Mouse (Mus musculus) hindbrain, embryonic 11.5 days (tissue): ENCODE results near the gene 4930550C14Rik. TPM values are rescaled to one million over a fixed set of nuclear protein-coding genes. Genes with fewer than 3 reads are reported as not detected.

Experiments used
- ATAC-seq: fragments of 200-750 bp; cut with Nextera tagmentation; 2 replicates; pipeline ENCODE4 v1.8.0; 2017; ENCODE audit warnings: mild to moderate bottlenecking, moderate TSS enrichment, moderate library complexity; ENCODE audit not compliant: low FRiP score
- DNase-seq: peaks from one replicate; pipeline ENCODE4 v3.0.0-alpha.2; 2015; ENCODE audit warnings: low spot score
- H3K27ac ChIP-seq: fragments of 300-500 bp; sonication (generic); 2 replicates; pipeline ENCODE4 v1.5.1; 2014; ENCODE audit warnings: mild to moderate bottlenecking, low read depth, low read length
- H3K27me3 ChIP-seq: fragments of 300-500 bp; sonication (generic); 2 replicates; pipeline ENCODE4 v1.6.1; 2014; ENCODE audit warnings: mild to moderate bottlenecking, low read length, moderate library complexity, mixed read lengths; ENCODE audit not compliant: control insufficient read depth, insufficient read depth
- H3K36me3 ChIP-seq: fragments of 300-500 bp; sonication (generic); 2 replicates; pipeline ENCODE4 v1.6.1; 2014; ENCODE audit warnings: mild to moderate bottlenecking, low read length, moderate library complexity, mixed read lengths; ENCODE audit not compliant: control insufficient read depth, insufficient read depth
- H3K4me1 ChIP-seq: fragments of 300-500 bp; sonication (generic); replicated peaks from 2 replicates; pipeline ENCODE4 v1.6.1; 2014; ENCODE audit warnings: low read length, mixed read lengths; ENCODE audit not compliant: control insufficient read depth, insufficient read depth
- H3K4me2 ChIP-seq: fragments of 300-500 bp; sonication (generic); replicated peaks from 2 replicates; pipeline ENCODE4 v1.6.1; 2014; ENCODE audit warnings: mild to moderate bottlenecking, low read depth, low read length
- H3K4me3 ChIP-seq: fragments of 300-500 bp; sonication (generic); 2 replicates; pipeline ENCODE4 v1.5.1; 2014; ENCODE audit warnings: low read depth, low read length
- H3K9ac ChIP-seq: fragments of 300-500 bp; sonication (generic); 2 replicates; pipeline ENCODE4 v1.6.1; 2014; ENCODE audit warnings: low read depth, low read length
- H3K9me3 ChIP-seq: fragments of 300-500 bp; sonication (generic); 2 replicates; pipeline ENCODE4 v1.6.1; 2016; ENCODE audit warnings: low read length; ENCODE audit not compliant: control insufficient read depth
- WGBS: fragments of 180-500 bp; shearing (Covaris S2); extraction: QIAGEN DNeasy Blood & Tissue Kit; methylation state at CpG from one replicate; pipeline ENCODE4 v1.1.7; 2014; 5-methylcytosine and 5-hydroxymethylcytosine counted together
- polyA plus RNA-seq: library from polyadenylated mRNA; unstranded; fragments of >200 nt; fragmentation: Nextera tagmentation; extraction: Ambion mirVana; gene quantifications from 2 replicates; pipeline ENCODE4 v1.2.1, GENCODE M21; 2014

Gene 4930550C14Rik
- 0.39 and 0.46 TPM in 2 replicates for polyA plus RNA-seq

DNA sequence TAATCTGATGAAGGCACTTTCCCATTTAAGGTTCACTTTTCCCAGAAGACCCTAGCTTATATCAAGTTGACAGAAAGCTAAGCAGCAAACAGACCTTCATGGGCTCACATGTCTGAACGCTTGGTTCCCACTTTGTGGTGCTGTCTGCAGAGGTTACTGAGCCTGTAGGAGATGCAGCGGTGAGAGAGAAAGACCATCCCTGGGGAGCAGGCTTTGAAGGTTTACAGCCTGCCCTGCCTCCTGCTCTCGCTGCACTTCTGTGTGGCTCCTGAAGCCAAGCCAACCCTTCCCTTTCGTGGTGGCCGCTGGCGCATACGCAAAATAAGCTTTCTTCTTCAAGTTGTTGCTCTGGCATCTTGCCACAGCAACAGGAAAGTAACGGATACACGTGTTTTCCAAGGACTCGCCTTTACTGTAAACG lies at the start of gene 4930550C14Rik:
Gene 4930550C14Rik (plus strand): TSS at position 35 of the 421 bp plus-strand sequence.
- Histone ChIP-seq H3K9me3 (no peaks in the 10 kb centered on the region), H3K27me3 (no peaks in the 10 kb centered on the region), H3K36me3 (no peaks in the 10 kb centered on the region), H3K27ac (no peak within 1 kb of the TSS), H3K4me3 (no peak within 1 kb of the TSS), H3K4me2 (no peak within 1 kb of the TSS; the same call in 1 of the 2 replicates), H3K9ac (no peak within 1 kb of the TSS), H3K4me1 (no peaks in the 10 kb centered on the region)
- ATAC-seq (no peak), DNase-seq (no peak)
- 29% methylated on average over 11 of the region's 11 CpGs for WGBS

DNA sequence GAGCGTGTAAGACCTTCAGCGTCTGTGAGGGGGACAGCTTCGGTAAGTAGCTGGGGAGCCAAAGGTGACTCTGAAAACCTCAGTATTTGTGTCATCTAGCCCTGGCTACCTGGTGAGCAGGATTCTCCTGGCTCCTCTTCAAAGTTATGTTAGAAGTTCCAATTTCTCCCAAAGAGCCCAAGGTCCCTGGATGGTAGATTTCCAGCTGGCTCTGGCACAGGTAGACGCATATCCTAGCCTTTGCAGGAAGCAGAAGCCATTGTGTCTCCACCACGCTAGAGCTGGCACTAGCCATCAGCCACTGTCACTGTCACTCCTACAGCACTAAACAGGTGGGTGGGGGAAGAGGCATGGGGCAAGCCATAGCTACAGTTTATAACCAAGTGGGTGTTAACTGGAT lies 49.0 kb upstream of the 4930550C14Rik start:
- no peak for ATAC-seq
- Histone ChIP-seq H3K4me2 (no peak overlapping the region), H3K36me3 (no peaks in the 10 kb centered on the region), H3K4me1 (no peaks in the 10 kb centered on the region), H3K9me3 (no peaks in the 10 kb centered on the region), H3K27me3 (no peaks in the 10 kb centered on the region), H3K4me3 (no peak overlapping the region), H3K27ac (no peak overlapping the region), H3K9ac (no peak overlapping the region)
- no peak for DNase-seq
- WGBS, result 89% methylated on average over 5 of the region's 5 CpGs

DNA sequence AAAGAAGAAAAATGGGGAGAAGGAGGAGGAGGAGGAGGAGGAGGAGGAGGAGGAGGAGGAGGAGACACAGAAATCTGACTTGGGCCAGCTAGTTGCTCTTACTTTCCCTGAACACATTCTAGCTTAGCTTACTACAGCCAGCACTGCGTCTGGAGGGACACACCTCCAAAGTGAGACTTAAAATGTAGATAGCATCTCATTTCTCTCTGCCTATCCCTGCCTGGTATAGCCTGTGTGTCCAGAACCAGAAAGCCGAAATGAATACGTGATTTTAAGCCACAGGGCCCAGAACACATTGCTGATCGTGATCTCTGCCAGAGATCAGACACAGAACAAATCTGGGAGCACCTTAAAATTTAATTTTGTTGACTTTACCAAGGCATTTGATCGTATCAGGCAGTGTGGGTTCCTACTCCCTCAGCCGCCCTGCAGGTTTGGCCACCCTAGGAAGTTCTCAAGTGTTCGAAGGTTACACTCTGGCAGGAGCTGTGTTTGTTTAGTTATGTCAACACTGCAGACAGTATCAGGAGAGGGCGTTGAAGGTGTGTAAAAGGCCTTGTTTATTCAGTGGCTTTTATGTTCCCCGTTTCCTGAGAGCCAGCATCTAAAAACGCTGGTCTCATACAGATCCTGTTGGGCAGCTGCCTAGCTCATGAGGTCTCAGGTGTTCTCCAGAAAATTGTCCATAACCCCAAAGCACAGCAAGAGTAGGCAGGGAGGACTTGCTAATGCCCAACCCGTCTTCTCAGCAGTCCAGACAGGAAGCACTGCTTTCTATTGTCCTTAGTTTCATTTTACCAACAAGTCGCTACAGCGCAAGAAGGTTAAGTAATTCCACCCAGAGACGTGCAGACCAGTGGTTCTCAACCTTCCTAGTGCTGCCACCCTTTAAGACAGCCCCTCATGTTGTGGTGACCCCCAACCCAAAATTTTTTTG lies 45.6 kb upstream of the 4930550C14Rik start:
- Histone ChIP-seq H3K4me2 (no peak overlapping the region), H3K27ac (no peak overlapping the region), H3K4me1 (no peaks in the 10 kb centered on the region), H3K36me3 (no peaks in the 10 kb centered on the region), H3K4me3 (no peak overlapping the region), H3K9me3 (no peaks in the 10 kb centered on the region), H3K9ac (no peak overlapping the region), H3K27me3 (no peaks in the 10 kb centered on the region)
- ATAC-seq (no peak), DNase-seq (no peak)
- 63% methylated on average over 14 of the region's 14 CpGs for WGBS

GRCm38 (mm10) chr9:53371339-53371738 lies 30.8 kb upstream of the 4930550C14Rik start:
- WGBS, result 67% methylated on average over 3 of the region's 3 CpGs
- no peak for ATAC-seq
- no peak overlapping the region for H3K4me2 ChIP-seq
- no peaks in the 10 kb centered on the region for H3K36me3 ChIP-seq
- H3K4me1 ChIP-seq, result no peaks in the 10 kb centered on the region
- DNase-seq, result no peak
- H3K27me3 ChIP-seq, result no peaks in the 10 kb centered on the region
- no peak overlapping the region for H3K9ac ChIP-seq
- no peak overlapping the region for H3K27ac ChIP-seq
- no peaks in the 10 kb centered on the region for H3K9me3 ChIP-seq
- no peak overlapping the region for H3K4me3 ChIP-seq

GRCm38 (mm10) chr9:53375907-53376306 lies 26.2 kb upstream of the 4930550C14Rik start:
- H3K27ac ChIP-seq, result no peak overlapping the region
- H3K9ac ChIP-seq, result no peak overlapping the region
- DNase-seq, result no peak
- 83% methylated on average over 4 of the region's 4 CpGs for WGBS
- H3K4me3 ChIP-seq, result no peak overlapping the region
- no peaks in the 10 kb centered on the region for H3K4me1 ChIP-seq
- H3K4me2 ChIP-seq, result no peak overlapping the region
- H3K27me3 ChIP-seq, result no peaks in the 10 kb centered on the region
- H3K36me3 ChIP-seq, result no peaks in the 10 kb centered on the region
- no peak for ATAC-seq
- H3K9me3 ChIP-seq, result no peaks in the 10 kb centered on the region

DNA sequence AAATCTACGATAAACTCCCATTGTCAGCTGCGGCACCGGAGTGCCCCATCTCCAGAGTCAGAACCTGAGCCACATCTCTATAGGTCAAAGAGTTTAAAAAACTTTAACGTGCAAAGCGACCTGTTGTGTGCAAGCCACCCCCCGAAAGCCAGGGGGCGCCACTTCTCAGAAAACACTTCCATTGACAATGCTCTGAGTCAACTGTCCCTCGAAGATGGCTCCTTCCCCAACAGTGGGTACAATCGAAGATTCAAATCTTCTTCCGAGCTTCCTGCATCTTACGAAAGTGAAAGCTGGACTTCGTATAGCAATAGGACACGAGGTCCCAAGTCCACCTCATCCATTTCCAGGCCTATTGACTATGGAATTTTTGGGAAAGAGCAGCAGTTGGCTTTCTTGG lies 25.3 kb upstream of the 4930550C14Rik start:
- Histone ChIP-seq H3K9me3 (no peaks in the 10 kb centered on the region), H3K4me3 (no peak overlapping the region), H3K4me2 (no peak overlapping the region), H3K36me3 (no peaks in the 10 kb centered on the region), H3K27ac (no peak overlapping the region), H3K9ac (no peak overlapping the region), H3K4me1 (no peaks in the 10 kb centered on the region), H3K27me3 (no peaks in the 10 kb centered on the region)
- WGBS, result 86% methylated on average over 13 of the region's 13 CpGs
- no peak for DNase-seq
- ATAC-seq, result no peak

- Histone ChIP-seq H3K4me1 (no peaks in the 10 kb centered on the region), H3K9me3 (no peaks in the 10 kb centered on the region), H3K4me2 (no peak overlapping the region), H3K36me3 (no peaks in the 10 kb centered on the region), H3K27ac (no peak overlapping the region), H3K27me3 (no peaks in the 10 kb centered on the region), H3K4me3 (no peak overlapping the region), H3K9ac (no peak overlapping the region)
- no peak for ATAC-seq
- WGBS, result 74% methylated on average over 5 of the region's 5 CpGs
- DNase-seq, result no peak
Measured at GRCm38 (mm10) chr9:53377597-53377996, 24.5 kb upstream of the 4930550C14Rik start.

DNA sequence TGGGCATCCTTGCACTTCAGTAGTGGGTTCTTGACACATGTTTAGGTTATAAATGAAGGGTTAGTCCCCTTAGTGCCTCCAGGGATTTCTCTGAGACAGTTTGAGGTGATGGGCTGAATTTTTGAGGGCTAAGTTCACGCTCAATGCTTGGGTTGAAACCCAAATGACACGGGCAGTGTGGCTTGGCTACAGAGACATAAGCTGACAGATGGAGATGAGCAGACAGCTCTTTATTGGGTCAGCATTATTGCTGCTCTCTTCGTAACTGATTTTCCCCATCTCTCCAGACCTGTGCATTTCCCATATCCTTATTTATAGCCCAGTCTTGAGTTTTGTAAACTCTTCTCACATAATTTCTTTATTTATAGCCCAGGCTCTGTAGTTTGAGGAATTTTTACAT lies 24.0 kb upstream of the 4930550C14Rik start:
- Histone ChIP-seq H3K4me1 (no peaks in the 10 kb centered on the region), H3K9ac (no peak overlapping the region), H3K4me2 (no peak overlapping the region), H3K36me3 (no peaks in the 10 kb centered on the region), H3K9me3 (no peaks in the 10 kb centered on the region), H3K27ac (no peak overlapping the region), H3K4me3 (no peak overlapping the region), H3K27me3 (no peaks in the 10 kb centered on the region)
- ATAC-seq, result no peak
- 81% methylated on average over 3 of the region's 3 CpGs for WGBS
- no peak for DNase-seq

DNA sequence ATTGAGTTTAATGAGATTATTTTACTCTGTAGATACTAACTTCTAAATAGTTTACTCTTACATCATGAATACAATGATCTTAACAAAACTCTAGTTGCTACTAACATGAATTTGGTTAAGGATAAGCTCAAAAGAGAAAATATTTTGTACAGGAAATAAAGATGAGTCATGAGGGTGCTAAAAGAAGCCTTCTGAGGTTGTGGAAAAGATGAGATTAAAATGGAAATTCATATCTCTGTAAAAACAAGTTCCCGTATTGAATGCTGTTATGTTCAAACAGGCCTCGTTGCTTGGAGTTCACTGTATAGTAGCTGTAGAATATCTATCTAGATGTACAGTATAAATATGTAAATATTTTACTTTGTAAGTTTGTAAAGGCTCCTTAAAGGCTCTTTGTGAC lies 21.5 kb upstream of the 4930550C14Rik start:
- no peaks in the 10 kb centered on the region for H3K4me1 ChIP-seq
- 91% methylated on average over 2 of the region's 2 CpGs for WGBS
- no peak for DNase-seq
- no peak overlapping the region for H3K4me3 ChIP-seq
- no peak overlapping the region for H3K4me2 ChIP-seq
- H3K9ac ChIP-seq, result no peak overlapping the region
- H3K27ac ChIP-seq, result no peak overlapping the region
- H3K27me3 ChIP-seq, result no peaks in the 10 kb centered on the region
- no peak for ATAC-seq
- H3K9me3 ChIP-seq, result no peaks in the 10 kb centered on the region
- H3K36me3 ChIP-seq, result no peaks in the 10 kb centered on the region
